14 mouse cellular contexts compared by ENCODE assay signal in the genomic region with DNA sequence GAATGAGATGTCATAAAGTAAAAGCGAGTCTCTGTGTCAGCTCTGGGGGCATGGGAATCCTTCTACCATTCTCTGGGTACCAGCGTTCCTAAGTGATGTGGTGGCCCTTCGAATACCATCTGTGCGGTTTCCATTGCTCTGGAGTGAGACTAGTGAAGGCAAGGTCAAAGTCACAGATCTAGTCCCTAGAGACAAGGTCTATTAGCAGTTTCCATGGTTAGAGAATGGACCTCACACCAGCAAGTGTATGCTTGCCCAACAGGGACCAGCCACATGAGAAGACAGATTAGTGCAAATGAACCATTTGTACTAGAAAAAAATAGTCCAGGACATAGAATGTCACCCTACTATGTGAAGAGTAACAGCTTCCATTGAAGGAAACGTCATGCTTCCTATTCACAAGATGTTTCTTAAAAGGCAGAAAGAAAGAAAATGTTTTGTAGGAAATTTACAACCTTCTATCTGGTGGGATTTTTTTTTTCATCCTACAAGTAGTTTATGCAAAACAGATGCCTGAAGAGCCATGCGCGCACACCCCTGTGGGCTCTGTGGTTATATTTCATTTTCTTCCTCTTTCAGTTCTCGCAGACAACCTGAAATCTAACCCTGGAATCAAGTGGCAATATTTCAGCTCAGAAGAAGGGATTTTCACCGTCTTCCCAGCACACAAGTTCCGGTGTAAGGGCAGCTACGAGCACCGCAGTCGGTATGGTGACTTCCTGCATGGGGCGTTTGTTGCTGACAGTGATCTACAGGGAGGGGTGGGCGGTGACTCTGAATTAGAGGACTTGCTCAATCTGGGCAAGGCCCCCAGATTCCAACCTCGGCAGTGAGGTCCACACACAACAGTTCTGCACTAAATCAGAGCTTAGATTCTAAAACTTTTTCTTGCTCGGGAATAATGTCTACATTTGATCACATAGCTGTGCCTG.
A peak's percentile ranks its signal among the peaks of the same experiment; 100 is the strongest.
DNase-seq lines count a peak whose midpoint lies in the region; ATAC-seq lines count a peak whose summit lies in the region.
"Had no signal": no experiment of that assay in that cellular context is flagged by ENCODE, and none has a peak within 500 bp of the region (broad histone marks: within the 10 kb centered on the region; RNA-seq: fewer than 3 reads in every experiment).

No protein-coding gene starts in this region.

- H3K9me3 ChIP-seq in kidney, embryonic 15.5 days (replicated peaks): no peaks in the 10 kb centered on the region
- H3K9me3 ChIP-seq in forebrain, embryonic 11.5 days (ENCODE audit: control insufficient read depth, low read length): no peaks in the 10 kb centered on the region
- H3K9me3 ChIP-seq: heart, embryonic 10.5 days; hindbrain, embryonic 12.5 days; liver, embryonic 12.5 days had no signal

- H3K27me3 ChIP-seq in kidney, embryonic 15.5 days: no peaks in the 10 kb centered on the region
- H3K27me3 ChIP-seq in forebrain, embryonic 11.5 days (ENCODE audit: control insufficient read depth, insufficient read depth, low read length): no peaks in the 10 kb centered on the region
- H3K27me3 ChIP-seq: hindbrain, embryonic 12.5 days; liver, embryonic 12.5 days had no signal

- ATAC-seq in kidney, embryonic 15.5 days (replicated peaks; ENCODE audit: low FRiP score): peak; percentile 43; the same call in 1 of the 2 replicates
- ATAC-seq in forebrain, embryonic 11.5 days (replicated peaks; ENCODE audit: low FRiP score): no peak
- ATAC-seq: liver, embryonic 12.5 days had no signal

- peak overlapping the region; percentile 67 for H3K27ac ChIP-seq in kidney, embryonic 15.5 days
- no peak overlapping the region for H3K27ac ChIP-seq in forebrain, embryonic 11.5 days (ENCODE audit: low read depth, low read length)
- H3K27ac ChIP-seq: heart, embryonic 10.5 days; hindbrain, embryonic 12.5 days; liver, embryonic 12.5 days had no signal

- H3K4me3 ChIP-seq in kidney, embryonic 15.5 days (replicated peaks): peak overlapping the region; percentile 15; the same call in 1 of the 2 replicates
- no peak overlapping the region for H3K4me3 ChIP-seq in forebrain, embryonic 11.5 days (ENCODE audit: low read depth, low read length)
- H3K4me3 ChIP-seq: heart, embryonic 10.5 days; hindbrain, embryonic 12.5 days; liver, embryonic 12.5 days had no signal

- H3K4me1 ChIP-seq in kidney, embryonic 15.5 days: peaks cover 26% of the 10 kb centered on the region
- no peaks in the 10 kb centered on the region; the same call in 1 of the 2 replicates for H3K4me1 ChIP-seq in forebrain, embryonic 11.5 days (replicated peaks; ENCODE audit: control insufficient read depth, insufficient read depth, low read length)
- H3K4me1 ChIP-seq: heart, embryonic 10.5 days; liver, embryonic 12.5 days had no signal

- peaks cover 23% of the 10 kb centered on the region for H3K36me3 ChIP-seq in kidney, embryonic 15.5 days
- no peaks in the 10 kb centered on the region for H3K36me3 ChIP-seq in forebrain, embryonic 11.5 days (ENCODE audit: control insufficient read depth, insufficient read depth, low read length)
- H3K36me3 ChIP-seq: liver, embryonic 12.5 days had no signal

- H3K4me2 ChIP-seq in kidney, embryonic 15.5 days: peak overlapping the region; percentile 41
- no peak overlapping the region for H3K4me2 ChIP-seq in forebrain, embryonic 11.5 days (ENCODE audit: low read depth, low read length, severe bottlenecking)
- H3K4me2 ChIP-seq: hindbrain, embryonic 12.5 days; liver, embryonic 12.5 days had no signal

- WGBS in kidney, embryonic 15.5 days: 42% methylated on average over 17 of the region's 17 CpGs
- WGBS in forebrain, embryonic 11.5 days: 88% methylated on average over 17 of the region's 17 CpGs

- DNase-seq in kidney, adult 11 months: no peak
- DNase-seq in thymus, postnatal 4 days: peak; percentile 16
- DNase-seq in thymus, postnatal 36 days: no peak
- DNase-seq in kidney, postnatal 25 days: peak; percentile 9 to 35
- DNase-seq in skeletal muscle tissue, adult 2 months (ENCODE audit: low read depth, low spot score): peak; percentile 20
- DNase-seq in forebrain, embryonic 11.5 days (ENCODE audit: low spot score): no peak
- DNase-seq in cerebellum, postnatal 14 days: no peak
- DNase-seq: adrenal gland, postnatal 10 days; lung, postnatal 4 days; right cerebral cortex, postnatal 4 days had no signal

- no peak overlapping the region for H3K9ac ChIP-seq in kidney, embryonic 15.5 days
- no peak overlapping the region for H3K9ac ChIP-seq in forebrain, embryonic 11.5 days (ENCODE audit: low read length)
- H3K9ac ChIP-seq: hindbrain, embryonic 12.5 days; liver, embryonic 12.5 days had no signal

Comparison
In these comparisons a context has a peak if more than half of its experiments do, and no peak if none do; other contexts are left out.
1. DNase-seq: peak in thymus, postnatal 4 days (single experiment), kidney, postnatal 25 days (2 of 2) and skeletal muscle tissue, adult 2 months (single experiment); none in kidney, adult 11 months (single experiment), thymus, postnatal 36 days (0 of 2), forebrain, embryonic 11.5 days (single experiment) and cerebellum, postnatal 14 days (0 of 2).